Mouse (Mus musculus) urinary bladder, postnatal 14 days (tissue): ENCODE measurements around the gene Klc1.
A peak's percentile ranks its signal among the peaks of the same experiment; 100 is the strongest.

Experiments used
- DNase-seq: peaks from one replicate; pipeline ENCODE4 v3.0.0; 2021; ENCODE audit warnings: low spot score

The Klc1 gene

GRCm38 (mm10) chr12:111853011-111853436, 94.4 kb downstream of the Klc1 start:
- DNase-seq: peak; percentile 29

GRCm38 (mm10) chr12:111853546-111853945, 94.9 kb downstream of the Klc1 start:
- no peak for DNase-seq

DNA sequence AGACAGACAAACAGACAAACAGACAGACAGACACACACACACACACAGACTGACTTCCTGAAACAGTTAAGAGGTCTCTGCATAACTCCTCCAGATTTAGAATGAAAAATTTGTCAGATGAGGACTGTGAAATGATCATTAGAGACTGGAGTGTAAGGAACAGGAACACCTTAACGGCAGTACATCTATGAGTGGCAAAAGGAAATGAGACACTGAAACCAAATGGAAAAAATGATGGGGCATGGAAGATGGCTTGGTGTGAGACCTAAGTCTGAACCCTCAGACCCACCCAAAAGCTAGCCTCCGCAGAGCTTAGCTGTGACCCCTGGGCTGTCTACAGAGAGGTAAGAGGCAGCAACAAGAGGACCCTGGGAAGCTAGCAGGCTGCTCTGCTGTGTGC, 96.8 kb downstream of the Klc1 start:
- no peak for DNase-seq
